Mouse (Mus musculus) CH12F3 (cell line): ENCODE results near the gene Bcas3.

Source experiments
- in situ Hi-C: fragments of 300-500 bp; cut with MboI; formaldehyde crosslinking; loops from 2 replicates; pipeline ENCODE4 v1.14.3; 2020; ENCODE audit warnings: low sequenced_read_pairs

Gene Bcas3

DNA sequence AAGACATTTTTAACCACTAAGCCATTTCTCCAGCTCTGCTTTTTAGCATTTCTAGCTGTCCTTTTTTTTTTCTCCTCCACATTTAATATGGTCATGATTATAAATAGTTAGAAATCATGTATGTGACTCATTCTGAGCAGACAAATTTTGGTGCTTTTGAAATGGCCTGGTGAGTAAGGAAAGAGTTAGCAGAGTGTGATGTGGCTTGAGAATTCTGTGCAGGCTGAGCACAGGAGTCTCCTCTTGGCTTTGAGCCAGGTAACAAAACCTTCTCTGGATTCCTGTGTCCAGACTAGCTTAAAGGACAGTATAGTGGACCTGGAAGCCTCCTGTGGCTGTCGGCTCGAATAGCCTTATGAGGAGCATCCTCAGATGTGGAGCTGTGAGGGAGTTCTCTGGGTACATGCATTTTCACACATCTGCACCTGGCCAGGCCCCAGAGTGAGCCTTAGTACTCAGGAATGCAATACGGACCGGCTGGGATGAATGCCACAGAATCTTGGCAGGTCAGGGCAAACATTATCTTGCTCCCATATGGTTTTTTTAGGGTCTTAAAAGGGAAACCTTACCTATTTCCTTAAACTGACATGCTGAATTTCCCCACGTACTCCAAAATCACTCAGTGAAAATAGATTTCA, 256.5 kb downstream of the Bcas3 start:
- in situ Hi-C loops: no loop called here

- in situ Hi-C loops: no loop called here
Measured at GRCm38 (mm10) chr11:85613035-85613434, 260.1 kb downstream of the Bcas3 start.

DNA sequence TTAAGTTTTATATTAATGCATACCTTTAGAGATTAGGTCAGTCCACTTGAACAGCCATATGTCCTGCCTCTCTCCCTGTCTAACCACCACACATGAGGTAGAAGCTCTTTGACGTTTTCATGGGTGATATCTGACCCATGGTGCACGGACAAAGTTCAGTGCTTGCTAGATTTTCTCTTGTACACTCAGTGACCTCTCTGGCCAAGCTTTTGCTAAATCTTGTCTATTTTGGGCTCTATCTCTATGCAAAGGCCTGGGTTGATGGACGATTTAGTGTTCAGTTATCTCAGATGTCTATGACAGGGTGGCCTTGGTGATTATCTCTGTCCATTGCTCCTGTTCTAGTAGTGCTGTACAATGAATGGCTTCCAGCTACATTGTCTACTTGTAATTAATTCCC, 260.6 kb downstream of the Bcas3 start:
- in situ Hi-C loops: no loop called here

DNA sequence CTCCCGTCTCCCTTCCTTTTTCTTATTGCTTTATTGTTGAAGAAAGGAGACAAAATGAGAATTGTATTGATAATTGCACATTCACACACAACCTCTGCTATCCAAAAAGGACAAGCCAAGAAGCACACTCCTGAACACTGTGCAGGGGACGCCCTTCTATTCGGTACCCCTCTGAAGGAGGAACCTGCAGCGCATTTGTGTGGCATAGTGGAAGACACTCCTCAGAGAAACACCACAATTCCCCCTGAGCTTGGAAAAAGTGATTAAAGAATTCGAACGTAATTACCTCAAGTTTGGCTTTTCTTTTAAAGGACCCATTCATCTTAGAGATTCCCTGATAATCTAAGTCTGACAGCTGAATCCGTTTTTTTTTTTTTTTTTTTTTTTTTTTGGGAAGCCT, 261.5 kb downstream of the Bcas3 start:
- in situ Hi-C loops: no loop called here

- in situ Hi-C loops: no loop called here
Measured at GRCm38 (mm10) chr11:85615421-85615820, 262.5 kb downstream of the Bcas3 start.

- in situ Hi-C loops: no loop called here
Measured at GRCm38 (mm10) chr11:85621486-85621885, 268.5 kb downstream of the Bcas3 start.

DNA sequence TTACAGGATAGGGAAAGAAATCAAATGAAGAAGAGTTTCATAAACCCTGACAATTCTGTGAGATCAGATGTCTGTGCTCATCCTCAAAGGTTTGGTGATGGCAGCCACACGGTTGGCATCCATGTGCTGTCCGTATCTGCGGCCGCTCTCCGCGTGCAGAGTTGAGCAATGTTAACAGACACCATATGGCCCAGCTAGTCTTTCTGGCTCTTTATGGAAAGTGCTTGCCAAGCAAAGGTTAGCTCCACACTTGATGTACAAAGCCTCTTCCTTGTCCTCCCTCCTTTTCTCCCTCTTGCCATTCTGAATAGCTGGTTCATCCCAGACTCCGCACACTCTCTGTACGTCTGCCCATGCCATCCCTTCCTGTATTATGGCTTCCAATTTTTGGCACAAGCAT, 269.0 kb downstream of the Bcas3 start:
- in situ Hi-C loops: no loop called here

DNA sequence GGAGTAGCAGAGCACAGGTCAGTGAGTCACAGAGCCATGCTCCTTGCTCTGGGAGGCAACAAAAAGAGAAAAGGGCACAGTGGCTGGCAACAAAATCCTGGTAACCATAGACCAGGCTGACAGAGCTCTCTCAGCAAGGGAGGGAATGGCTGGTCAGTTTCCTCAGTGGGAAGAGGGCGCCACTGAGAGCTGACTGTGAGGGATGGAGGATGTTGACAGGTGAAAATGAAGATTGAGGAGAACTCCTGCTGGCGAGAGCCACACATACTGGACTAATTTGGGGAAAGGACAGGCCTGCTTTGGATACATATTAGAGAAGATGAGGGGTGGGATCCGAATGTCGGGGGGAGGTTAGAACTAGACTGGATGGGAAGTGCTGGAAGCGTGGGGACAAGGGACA, 272.2 kb downstream of the Bcas3 start:
- in situ Hi-C loops: no loop called here

- in situ Hi-C loops: no loop called here
Measured at GRCm38 (mm10) chr11:85626846-85627245, 273.9 kb downstream of the Bcas3 start.

DNA sequence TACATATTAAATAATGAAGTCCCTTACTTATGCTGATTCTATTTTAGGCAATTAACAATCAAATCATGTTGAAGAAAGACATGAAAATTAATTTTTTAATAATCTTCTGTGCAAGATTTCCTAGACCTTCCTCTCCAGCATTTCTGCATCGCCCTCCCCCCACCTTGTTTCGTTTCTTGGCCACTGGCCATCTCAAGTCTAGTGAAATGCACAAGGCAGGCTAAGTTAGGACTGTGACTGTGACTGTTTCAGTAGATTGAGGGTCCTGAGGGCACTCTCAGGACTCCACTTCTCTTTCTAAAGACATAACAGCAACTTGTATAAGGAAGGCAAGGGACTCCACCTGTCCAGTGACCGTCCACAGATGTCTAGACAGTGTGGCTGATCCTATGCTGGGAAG, 274.4 kb downstream of the Bcas3 start:
- in situ Hi-C loops: no loop called here

DNA sequence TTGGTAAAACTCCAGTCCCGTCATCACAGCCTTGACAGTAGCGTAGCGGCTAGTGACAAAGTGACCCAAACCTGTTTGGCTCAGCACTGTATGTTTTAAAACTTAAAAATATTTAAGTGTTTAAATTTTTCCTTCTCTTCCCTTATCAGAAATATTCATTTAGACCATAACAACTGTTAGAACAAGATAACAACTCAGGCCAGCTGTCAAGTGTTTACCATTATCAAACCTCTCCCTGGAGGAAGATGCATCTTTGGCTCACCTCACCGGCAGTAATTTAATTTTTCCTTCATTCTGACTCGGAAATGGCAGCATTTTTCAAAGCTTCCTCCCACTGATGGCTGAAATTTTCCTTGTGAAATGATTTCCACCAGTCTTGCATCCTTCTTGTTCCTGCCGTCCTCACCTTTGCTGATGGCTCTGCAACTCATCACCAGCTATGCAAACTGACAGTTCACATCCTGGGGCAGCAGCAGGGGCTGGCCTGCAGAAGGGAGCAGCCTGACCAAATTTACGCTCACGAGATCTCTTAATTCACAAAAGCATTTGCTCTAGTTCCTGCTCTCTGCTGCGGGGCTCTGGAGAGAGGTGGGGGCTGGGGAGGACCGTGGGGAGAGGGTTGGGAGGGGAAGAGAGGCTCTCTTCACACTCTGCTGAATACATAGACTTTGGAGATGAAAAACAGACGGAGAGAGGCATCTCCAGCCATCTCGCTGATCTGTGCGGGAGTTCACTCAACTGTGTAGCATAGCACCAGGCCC, 275.5 kb downstream of the Bcas3 start:
- in situ Hi-C loops: no loop called here

DNA sequence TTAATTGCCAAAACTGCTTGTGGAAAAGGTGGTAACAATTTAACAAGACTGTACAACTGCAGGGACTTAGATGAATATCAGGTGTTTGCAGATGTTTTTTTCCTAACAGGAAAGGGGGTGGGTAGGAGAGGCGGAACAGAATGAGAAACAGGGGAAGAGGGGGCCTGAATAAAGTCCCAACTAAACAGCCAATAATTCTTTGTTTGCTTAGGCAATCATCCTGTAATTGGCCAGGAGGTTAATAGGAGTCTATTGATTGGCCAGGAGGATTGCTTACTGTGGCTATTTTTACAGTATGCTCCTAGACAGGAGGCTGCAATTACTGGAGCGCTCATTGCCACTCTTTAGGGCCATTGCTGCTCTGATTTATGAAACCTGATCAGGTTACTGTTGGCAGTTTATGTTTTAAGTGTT, 279.6 kb downstream of the Bcas3 start:
- in situ Hi-C loops: no loop called here

DNA sequence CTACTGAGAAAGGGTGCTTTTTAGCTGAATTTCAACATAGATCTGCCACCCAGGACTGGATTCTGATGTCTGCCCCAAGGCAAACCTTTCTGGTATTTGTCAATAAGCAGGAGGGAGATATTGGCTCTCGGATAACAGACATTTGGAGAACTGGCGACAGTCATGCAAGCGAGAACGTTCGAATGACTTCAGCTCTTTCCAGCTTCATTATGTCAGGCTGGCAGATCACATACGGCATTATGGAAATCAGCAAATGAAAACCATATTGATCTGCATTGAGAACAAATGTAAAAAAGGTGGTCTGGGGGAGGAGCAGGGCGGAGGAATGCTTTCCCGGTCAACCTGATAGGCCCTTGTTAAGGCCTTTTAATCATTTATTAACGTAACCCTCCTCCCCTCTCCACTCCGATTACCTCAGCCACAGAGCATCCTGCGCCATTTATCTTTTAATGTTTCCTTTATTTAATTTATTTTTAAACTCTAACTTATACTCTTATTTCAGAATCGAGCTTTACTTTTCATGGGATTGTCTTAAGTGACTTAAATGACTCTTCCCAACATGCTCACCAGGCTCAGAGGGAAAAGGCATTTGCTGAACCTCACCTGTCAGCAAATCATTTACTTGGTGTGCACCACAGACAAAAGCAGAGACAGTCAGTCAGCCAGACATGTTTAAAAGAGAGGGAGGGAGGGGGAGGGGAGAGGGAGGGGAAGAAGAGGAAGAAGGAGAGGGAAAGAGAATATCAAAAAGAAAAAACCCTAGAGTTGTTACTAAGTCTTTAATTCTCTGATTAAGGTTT, 285.9 kb downstream of the Bcas3 start:
- in situ Hi-C loops: no loop called here

GRCm38 (mm10) chr11:85640659-85641058, 287.7 kb downstream of the Bcas3 start:
- in situ Hi-C loops: no loop called here

DNA sequence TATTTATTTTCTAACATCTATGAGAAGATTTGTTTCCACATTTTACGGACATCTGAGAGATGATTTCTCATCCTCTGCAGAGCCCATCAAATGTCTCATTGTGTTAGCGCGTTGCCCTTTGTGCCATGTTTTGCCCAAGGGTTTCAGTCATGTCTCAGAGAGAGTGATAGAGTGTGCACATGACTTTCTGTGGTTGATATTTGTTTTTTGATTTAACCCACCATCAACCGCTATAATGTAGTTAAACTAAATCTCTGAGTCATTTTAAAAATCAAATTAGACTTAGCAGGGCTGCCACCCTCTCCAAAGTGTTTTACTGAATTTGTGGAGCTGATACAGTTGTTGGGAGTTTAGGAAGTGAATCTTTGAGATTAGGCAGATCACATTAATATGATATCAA, 288.5 kb downstream of the Bcas3 start:
- in situ Hi-C loops: no loop called here

- in situ Hi-C loops: no loop called here
Measured at GRCm38 (mm10) chr11:85642591-85642990, 289.6 kb downstream of the Bcas3 start.

GRCm38 (mm10) chr11:85643025-85643424, 290.1 kb downstream of the Bcas3 start:
- in situ Hi-C loops: no loop called here

- in situ Hi-C loops: no loop called here
Measured at GRCm38 (mm10) chr11:85643479-85644000, 290.6 kb downstream of the Bcas3 start.

DNA sequence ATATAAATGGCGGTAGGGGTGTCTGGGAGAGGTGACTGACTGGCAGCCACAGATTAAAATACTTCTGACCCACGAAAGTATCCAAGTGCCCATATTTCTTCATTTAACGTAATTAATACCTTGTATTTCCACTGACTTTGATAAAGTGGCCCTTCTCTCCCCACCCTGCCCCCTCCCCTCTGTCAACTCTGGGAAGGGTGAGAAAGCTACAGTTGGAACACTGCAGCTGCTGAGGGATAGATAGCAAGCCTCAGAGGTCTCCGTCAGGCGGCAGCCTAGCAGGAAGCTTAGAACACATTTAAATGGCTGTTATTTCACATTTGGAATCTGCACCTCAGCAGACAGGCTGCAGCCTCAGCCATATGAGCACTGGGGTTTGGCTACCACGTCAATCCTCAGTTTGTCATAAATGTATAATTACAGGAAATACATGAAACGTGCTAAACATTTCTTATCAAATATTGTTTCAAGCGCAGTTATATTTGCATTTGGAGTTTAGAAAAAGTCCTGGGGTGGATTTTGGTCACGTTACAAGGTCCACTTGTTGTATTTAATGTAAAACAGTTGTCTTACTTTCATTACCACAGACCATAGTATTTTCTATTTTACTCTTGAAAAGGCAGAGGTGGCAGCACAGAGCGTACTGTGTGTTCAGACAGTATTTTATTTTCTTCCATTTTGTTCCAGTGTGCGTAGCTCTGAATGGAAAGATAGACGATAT, 291.2 kb downstream of the Bcas3 start:
- in situ Hi-C loops: no loop called here

DNA sequence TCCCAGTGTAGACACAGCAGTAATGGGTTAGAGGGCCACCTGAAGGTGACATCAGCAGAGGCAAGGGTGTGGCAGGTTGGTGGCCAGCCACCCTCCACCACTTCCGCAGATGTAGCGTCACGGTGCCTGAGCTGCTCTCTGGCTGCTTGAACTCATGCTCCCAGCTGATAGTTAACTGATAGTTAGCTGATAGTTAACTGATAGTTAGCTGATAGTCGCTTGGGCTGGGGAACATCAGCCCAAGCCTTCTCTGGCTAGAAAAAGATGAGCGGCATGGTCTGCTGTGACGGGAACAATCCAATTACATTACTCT, 291.7 kb downstream of the Bcas3 start:
- in situ Hi-C loops: no loop called here

- in situ Hi-C loops: no loop called here
Measured at GRCm38 (mm10) chr11:85645152-85645835, 292.3 kb downstream of the Bcas3 start.
